Mouse (Mus musculus) liver, embryonic 14.5 days (tissue): ENCODE results near the gene Pomp. TPM values are rescaled to one million over a fixed set of nuclear protein-coding genes. Genes with fewer than 3 reads are reported as not detected.

Experiments
- ATAC-seq: fragments of 200-750 bp; cut with Nextera tagmentation; 2 replicates; pipeline ENCODE4 v1.8.0; 2017; ENCODE audit warnings: moderate number of reproducible peaks, mild to moderate bottlenecking, moderate library complexity; ENCODE audit not compliant: insufficient read depth
- DNase-seq, 3 experiments: peaks; one replicate each; pipeline ENCODE4 v3.0.0-alpha.2; 2012 to 2013; ENCODE audit warnings: low read depth in 3 of 3, low spot score in 3 of 3
- H3K27ac ChIP-seq: fragments of 300-500 bp; sonication (generic); 2 replicates; pipeline ENCODE4 v1.5.1; 2014; ENCODE audit warnings: moderate library complexity, mild to moderate bottlenecking, control low read depth, inconsistent platforms
- H3K27me3 ChIP-seq: fragments of 300-500 bp; sonication (generic); 2 replicates; pipeline ENCODE4 v1.6.1; 2014; ENCODE audit warnings: mild to moderate bottlenecking, low read length, moderate library complexity; ENCODE audit not compliant: control insufficient read depth, insufficient read depth
- H3K36me3 ChIP-seq: fragments of 300-500 bp; sonication (generic); replicated peaks from 2 replicates; pipeline ENCODE4 v1.6.1; 2014; ENCODE audit warnings: low read depth; ENCODE audit not compliant: control insufficient read depth, insufficient read depth
- H3K4me1 ChIP-seq, 2 experiments: fragments of 200-500 bp in 1 of 2; fragments of 300-500 bp in 1 of 2; sonication (generic) in 1 of 2; replicated peaks; 2 replicates each; pipeline ENCODE4 v1.6.1; 2012 to 2014; ENCODE audit warnings: antibody characterized with exemption in 1 of 2, inconsistent platforms in 1 of 2, low read length in 1 of 2; ENCODE audit not compliant: control insufficient read depth in 2 of 2, insufficient read depth in 2 of 2
- H3K4me2 ChIP-seq: fragments of 300-500 bp; sonication (generic); 2 replicates; pipeline ENCODE4 v1.6.1; 2014; ENCODE audit warnings: low read depth, mild to moderate bottlenecking, control low read depth, moderate library complexity
- H3K4me3 ChIP-seq, 2 experiments: fragments of 200-500 bp in 1 of 2; fragments of 300-500 bp in 1 of 2; sonication (generic) in 1 of 2; 2 replicates each; pipeline ENCODE4 v1.5.1; 2012 to 2014; ENCODE audit warnings: low read depth in 2 of 2, low read length in 2 of 2, mild to moderate bottlenecking in 2 of 2, control low read depth in 1 of 2, inconsistent platforms in 1 of 2, moderate library complexity in 1 of 2; ENCODE audit not compliant: insufficient read depth in 1 of 2
- H3K9ac ChIP-seq: fragments of 300-500 bp; sonication (generic); replicated peaks from 2 replicates; pipeline ENCODE4 v1.6.1; 2014; ENCODE audit warnings: mild to moderate bottlenecking, control low read depth, moderate library complexity
- H3K9me3 ChIP-seq: fragments of 300-500 bp; sonication (generic); 2 replicates; pipeline ENCODE4 v1.6.1; 2016; ENCODE audit warnings: low read length, mixed read lengths; ENCODE audit not compliant: control insufficient read depth
- CTCF ChIP-seq: IDR thresholded peaks from 2 replicates; pipeline ENCODE4 v1.5.1; 2016; ENCODE audit warnings: antibody characterized with exemption, low read depth, control low read depth
- EP300 ChIP-seq: IDR thresholded peaks from 2 replicates; pipeline ENCODE4 v1.6.1; 2016; ENCODE audit warnings: antibody characterized with exemption, low read depth
- WGBS: fragments of 180-500 bp; shearing (Covaris S2); extraction: QIAGEN DNeasy Blood & Tissue Kit; methylation state at CpG from one replicate; pipeline ENCODE4 v1.1.7; 2014; ENCODE audit not compliant: insufficient replicate concordance; 5-methylcytosine and 5-hydroxymethylcytosine counted together
- polyA plus RNA-seq, 2 experiments: library from polyadenylated mRNA; depleted of rRNA in 1 of 2; stranded (reverse) in 1 of 2; unstranded in 1 of 2; fragments of >200 nt; fragmentation: Nextera tagmentation in 1 of 2; extraction: Ambion mirVana in 1 of 2; gene quantifications; 2 replicates each; pipeline versions ENCODE4 v1.2.1 to v1.2.3; 2012 to 2014

The Pomp gene
- polyA plus RNA-seq, 2 experiments: 109 to 261 TPM

GRCm38 (mm10) chr5:147898968-147899549 lies 38.8 kb downstream of the Pomp start:
- 35% methylated on average over 4 of the region's 4 CpGs for WGBS
- Histone ChIP-seq H3K4me1 (peaks cover 6 to 19% of the 10 kb centered on the region in 2 experiments), H3K27ac (no peak overlapping the region), H3K36me3 (no peaks in the 10 kb centered on the region), H3K4me3 (no peak overlapping the region), H3K27me3 (no peaks in the 10 kb centered on the region), H3K4me2 (no peak overlapping the region), H3K9ac (no peak overlapping the region), H3K9me3 (no peaks in the 10 kb centered on the region)
- no peak for TF ChIP-seq EP300
- no peak for TF ChIP-seq CTCF
- DNase-seq: no peak
- ATAC-seq: no peak

DNA sequence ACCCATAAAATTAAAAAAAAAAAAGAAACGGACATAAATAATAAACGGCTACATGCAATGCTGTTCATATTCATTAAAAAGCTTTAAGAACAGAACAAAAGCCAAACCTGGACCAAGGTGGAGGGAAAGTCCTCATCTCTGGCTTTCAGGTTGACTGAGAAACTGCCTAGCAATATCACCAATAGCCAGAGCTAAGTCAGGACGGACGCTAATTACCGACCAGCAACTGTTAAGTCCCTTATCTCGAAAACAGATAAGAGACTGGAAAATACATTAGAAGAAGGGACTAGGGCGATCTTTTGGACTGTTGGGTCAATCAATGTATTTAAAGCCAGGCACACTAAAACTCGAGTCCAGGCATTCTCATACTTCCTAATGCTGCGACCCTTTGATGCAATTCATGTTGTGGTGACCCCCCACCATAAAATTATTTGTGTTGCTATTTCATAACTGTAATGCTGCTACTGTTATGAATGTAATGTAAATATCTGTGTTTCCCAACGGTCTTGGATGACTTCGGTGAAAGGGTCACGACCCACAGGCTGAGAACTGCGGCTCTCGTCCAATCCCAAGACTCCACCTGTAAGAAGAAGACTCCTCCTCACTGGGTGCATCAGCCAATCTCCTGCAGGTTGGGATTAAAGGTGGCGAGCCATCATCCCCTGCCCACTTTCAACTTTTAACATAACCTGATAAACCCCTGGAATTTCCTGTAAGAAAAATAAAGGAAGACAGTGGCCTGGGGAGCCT lies 41.9 kb downstream of the Pomp start:
- WGBS: 41% methylated on average over 15 of the region's 15 CpGs

DNA sequence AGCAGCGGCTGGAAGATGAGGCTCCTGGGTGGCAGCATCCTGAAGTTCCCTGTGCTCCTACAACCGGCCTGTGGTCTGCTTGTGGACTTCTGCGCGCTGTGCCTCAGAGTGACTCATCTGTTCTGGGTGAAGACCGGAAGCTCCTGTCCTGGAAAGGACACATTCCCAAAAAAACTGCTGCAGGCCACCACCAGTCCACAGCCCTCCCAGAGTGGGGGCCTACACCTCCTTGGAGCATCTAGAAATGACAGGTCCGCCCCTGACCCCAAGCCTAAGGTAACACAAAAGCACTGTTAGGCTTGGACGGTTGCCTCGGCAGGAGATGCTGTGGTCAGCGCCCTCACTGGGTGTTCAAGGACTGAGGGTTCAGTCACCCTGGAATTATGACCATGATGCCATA lies 42.9 kb downstream of the Pomp start:
- ATAC-seq (no peak), DNase-seq (no peak)
- Histone ChIP-seq H3K27me3 (no peaks in the 10 kb centered on the region), H3K9ac (no peak overlapping the region), H3K4me2 (no peak overlapping the region), H3K4me1 (peaks cover 0 to 6% of the 10 kb centered on the region in 2 experiments; a peak in 2 of 4 replicates), H3K27ac (no peak overlapping the region), H3K36me3 (no peaks in the 10 kb centered on the region), H3K4me3 (no peak overlapping the region), H3K9me3 (no peaks in the 10 kb centered on the region)
- TF ChIP-seq EP300 (no peak), CTCF (no peak)
- 78% methylated on average over 9 of the region's 9 CpGs for WGBS

More for the DNA sequence above, 41.9 kb downstream of the Pomp start:
- peaks cover 0 to 6% of the 10 kb centered on the region in 2 experiments; a peak in 2 of 4 replicates for H3K4me1 ChIP-seq
- no peak overlapping the region for H3K9ac ChIP-seq
- no peaks in the 10 kb centered on the region for H3K27me3 ChIP-seq
- ATAC-seq: no peak
- no peaks in the 10 kb centered on the region for H3K36me3 ChIP-seq
- TF ChIP-seq EP300: peak; percentile 37; the same call in 1 of the 2 replicates
- no peak for TF ChIP-seq CTCF
- no peak for DNase-seq
- H3K4me3 ChIP-seq: no peak overlapping the region
- H3K4me2 ChIP-seq: no peak overlapping the region
- H3K9me3 ChIP-seq: no peaks in the 10 kb centered on the region
- H3K27ac ChIP-seq: no peak overlapping the region

DNA sequence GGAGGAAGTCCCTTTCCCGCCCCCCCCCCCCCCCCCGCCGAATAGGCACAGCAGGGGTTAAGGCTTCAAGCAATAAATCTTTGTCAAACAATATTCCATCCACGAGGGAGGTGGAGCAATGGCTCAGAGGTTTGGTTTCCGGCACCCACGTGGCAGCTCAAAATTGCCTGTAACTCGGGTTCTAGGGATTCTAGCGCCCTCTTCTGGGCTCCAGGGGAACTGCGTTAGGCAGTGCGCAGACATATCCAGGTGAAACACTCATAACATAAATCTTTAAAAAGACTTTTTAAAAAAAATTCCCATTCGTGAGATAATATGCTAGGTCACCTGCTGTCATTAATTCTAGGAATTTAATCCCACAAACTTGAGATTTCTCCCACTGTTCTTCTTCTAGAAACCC lies 46.9 kb downstream of the Pomp start:
- no peaks in the 10 kb centered on the region for H3K36me3 ChIP-seq
- no peak overlapping the region for H3K9ac ChIP-seq
- TF ChIP-seq EP300: no peak
- TF ChIP-seq CTCF: peak; percentile 63
- H3K4me2 ChIP-seq: no peak overlapping the region
- no peaks in the 10 kb centered on the region for H3K27me3 ChIP-seq
- WGBS: 50% methylated on average over 11 of the region's 11 CpGs
- no peaks in the 10 kb centered on the region for H3K9me3 ChIP-seq
- ATAC-seq (no peak), DNase-seq (no peak)
- no peak overlapping the region for H3K27ac ChIP-seq
- no peak overlapping the region for H3K4me3 ChIP-seq
- peaks cover 0 to 3% of the 10 kb centered on the region in 2 experiments; a peak in 2 of 4 replicates for H3K4me1 ChIP-seq

DNA sequence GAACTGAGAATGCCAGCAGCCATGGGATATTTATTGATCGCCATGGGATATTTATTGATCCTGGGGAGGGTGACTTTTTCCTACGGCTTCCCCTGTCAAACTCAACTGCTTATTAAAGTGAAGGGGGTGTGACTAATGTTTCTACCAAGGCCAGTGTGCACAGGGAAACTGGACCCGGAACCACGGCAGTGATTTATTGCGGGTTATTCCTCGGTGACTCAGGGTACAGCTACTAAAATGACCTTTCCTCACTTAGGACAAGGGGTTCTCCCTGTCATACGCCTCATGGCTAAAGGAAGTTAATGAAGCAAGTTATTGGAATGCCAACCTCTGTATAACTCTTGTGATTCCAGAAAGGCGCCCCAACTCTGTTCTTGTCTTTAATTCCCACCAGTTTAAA lies 47.6 kb downstream of the Pomp start:
- TF ChIP-seq CTCF: no peak
- no peak for TF ChIP-seq EP300
- 73% methylated on average over 8 of the region's 8 CpGs for WGBS
- DNase-seq (no peak), ATAC-seq (no peak)
- Histone ChIP-seq H3K4me2 (no peak overlapping the region), H3K9me3 (no peaks in the 10 kb centered on the region), H3K27ac (no peak overlapping the region), H3K36me3 (no peaks in the 10 kb centered on the region), H3K4me1 (no peaks in the 10 kb centered on the region), H3K9ac (no peak overlapping the region), H3K27me3 (no peaks in the 10 kb centered on the region), H3K4me3 (no peak overlapping the region)
